Mouse (Mus musculus) liver, embryonic 11.5 days (tissue): ENCODE data around the gene Hcls1. TPM values are rescaled to one million over a fixed set of nuclear protein-coding genes. Genes with fewer than 3 reads are reported as not detected.

ENCODE experiments used
- ATAC-seq: fragments of 200-750 bp; cut with Nextera tagmentation; replicated peaks from 2 replicates; pipeline ENCODE4 v1.8.0; 2017; ENCODE audit warnings: moderate number of reproducible peaks, mild to moderate bottlenecking, moderate TSS enrichment, moderate library complexity; ENCODE audit not compliant: low FRiP score
- DNase-seq: peaks from one replicate; pipeline ENCODE4 v3.0.0-alpha.2; 2017; ENCODE audit warnings: low spot score
- H3K27ac ChIP-seq: fragments of 300-500 bp; sonication (generic); 2 replicates; pipeline ENCODE4 v1.5.1; 2014; ENCODE audit warnings: mild to moderate bottlenecking, low read depth, low read length, control low read depth
- H3K27me3 ChIP-seq: fragments of 300-500 bp; sonication (generic); replicated peaks from 2 replicates; pipeline ENCODE4 v1.6.1; 2014; ENCODE audit warnings: low read length, mixed read lengths; ENCODE audit not compliant: control insufficient read depth, insufficient read depth
- H3K36me3 ChIP-seq: fragments of 300-500 bp; sonication (generic); 2 replicates; pipeline ENCODE4 v1.6.1; 2014; ENCODE audit warnings: mild to moderate bottlenecking, low read length, moderate library complexity, mixed read lengths; ENCODE audit not compliant: control insufficient read depth, insufficient read depth
- H3K4me1 ChIP-seq: fragments of 300-500 bp; sonication (generic); replicated peaks from 2 replicates; pipeline ENCODE4 v1.6.1; 2014; ENCODE audit warnings: low read length, mixed read lengths; ENCODE audit not compliant: control insufficient read depth, insufficient read depth
- H3K4me2 ChIP-seq: fragments of 300-500 bp; sonication (generic); 2 replicates; pipeline ENCODE4 v1.6.1; 2014; ENCODE audit warnings: mild to moderate bottlenecking, control low read depth, moderate library complexity
- H3K4me3 ChIP-seq: fragments of 300-500 bp; sonication (generic); 2 replicates; pipeline ENCODE4 v1.5.1; 2014; ENCODE audit warnings: low read depth, low read length, control low read depth
- H3K9ac ChIP-seq: fragments of 300-500 bp; sonication (generic); 2 replicates; pipeline ENCODE4 v1.6.1; 2014; ENCODE audit warnings: low read depth, low read length, control low read depth
- H3K9me3 ChIP-seq: fragments of 300-500 bp; sonication (generic); 2 replicates; pipeline ENCODE4 v1.6.1; 2016; ENCODE audit warnings: low read length, inconsistent platforms, mixed read lengths; ENCODE audit not compliant: control insufficient read depth
- WGBS: fragments of 180-500 bp; shearing (Covaris S2); extraction: QIAGEN DNeasy Blood & Tissue Kit; methylation state at CpG from one replicate; pipeline ENCODE4 v1.1.7; 2014; 5-methylcytosine and 5-hydroxymethylcytosine counted together
- polyA plus RNA-seq: library from polyadenylated mRNA; unstranded; fragments of >200 nt; fragmentation: Nextera tagmentation; extraction: Ambion mirVana; gene quantifications from 2 replicates; pipeline ENCODE4 v1.2.1, GENCODE M21; 2014

Gene Hcls1
- polyA plus RNA-seq, 1 experiment from 2014 or later, result 8.3 TPM

DNA sequence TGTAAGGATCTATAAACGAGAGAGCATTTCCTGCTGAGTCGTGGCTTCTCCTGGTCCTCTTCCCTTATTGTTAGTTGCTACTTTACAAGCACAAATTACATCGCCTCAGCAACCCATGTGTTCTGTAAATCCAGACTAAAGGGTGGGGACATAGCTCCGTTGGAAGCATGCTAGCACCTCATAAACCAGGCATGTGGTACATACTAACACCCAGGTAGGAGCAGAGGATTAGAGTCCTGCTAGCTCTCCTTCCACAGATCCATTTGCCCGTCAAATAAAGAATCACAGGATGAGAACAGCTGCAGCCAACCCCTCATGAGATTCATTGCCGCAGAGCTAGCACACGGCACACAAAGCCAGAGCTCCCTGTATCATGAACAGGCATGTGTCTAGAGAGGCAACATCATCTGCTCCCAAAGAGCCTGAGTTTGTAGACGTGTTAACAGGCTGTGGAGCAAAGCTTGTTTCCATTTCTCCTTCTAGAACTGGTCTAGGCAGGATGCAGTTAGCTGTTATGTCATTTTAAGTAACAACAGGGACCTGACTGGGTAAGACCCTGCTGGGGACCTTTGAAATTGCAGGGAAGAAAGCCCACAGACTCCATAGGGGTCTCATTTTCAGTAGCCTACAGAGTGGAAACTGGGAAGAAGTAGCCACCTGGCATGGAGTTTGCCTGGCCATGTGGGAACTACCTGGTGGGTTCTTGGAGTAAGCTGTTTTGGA, 15.0 kb downstream of the Hcls1 start:
- no peaks in the 10 kb centered on the region for H3K4me1 ChIP-seq
- no peaks in the 10 kb centered on the region for H3K27me3 ChIP-seq
- H3K9me3 ChIP-seq, result no peaks in the 10 kb centered on the region
- 70% methylated on average over 8 of the region's 8 CpGs for WGBS
- no peak overlapping the region for H3K4me2 ChIP-seq
- H3K27ac ChIP-seq, result no peak overlapping the region
- DNase-seq (no peak), ATAC-seq (no peak)
- H3K36me3 ChIP-seq, result no peaks in the 10 kb centered on the region
- H3K9ac ChIP-seq, result no peak overlapping the region
- H3K4me3 ChIP-seq, result no peak overlapping the region

DNA sequence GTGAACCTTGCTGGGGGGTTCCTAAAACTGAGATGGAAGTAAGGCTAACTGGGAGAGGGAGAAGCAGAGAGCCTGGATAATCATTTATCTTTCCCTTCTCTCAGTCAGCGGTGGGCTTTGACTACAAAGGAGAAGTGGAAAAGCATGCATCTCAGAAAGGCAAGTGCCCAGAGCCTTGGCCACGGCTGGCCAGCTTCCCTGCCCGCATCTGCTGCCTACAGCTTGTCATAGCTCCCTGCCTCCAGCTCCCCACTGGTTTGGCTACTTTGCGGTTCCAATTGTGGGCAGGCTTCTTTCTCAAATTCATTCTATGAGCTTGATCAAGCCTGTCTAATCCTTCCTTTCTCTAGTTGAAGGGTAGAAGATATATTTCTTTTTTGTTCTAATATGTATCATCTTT, 16.2 kb downstream of the Hcls1 start:
- H3K4me3 ChIP-seq, result no peak overlapping the region
- no peaks in the 10 kb centered on the region for H3K36me3 ChIP-seq
- H3K27me3 ChIP-seq, result no peaks in the 10 kb centered on the region
- H3K9ac ChIP-seq, result no peak overlapping the region
- no peak overlapping the region for H3K4me2 ChIP-seq
- ATAC-seq, result no peak
- H3K27ac ChIP-seq, result no peak overlapping the region
- no peaks in the 10 kb centered on the region for H3K9me3 ChIP-seq
- WGBS, result 77% methylated on average over 4 of the region's 4 CpGs
- no peaks in the 10 kb centered on the region for H3K4me1 ChIP-seq
- no peak for DNase-seq

DNA sequence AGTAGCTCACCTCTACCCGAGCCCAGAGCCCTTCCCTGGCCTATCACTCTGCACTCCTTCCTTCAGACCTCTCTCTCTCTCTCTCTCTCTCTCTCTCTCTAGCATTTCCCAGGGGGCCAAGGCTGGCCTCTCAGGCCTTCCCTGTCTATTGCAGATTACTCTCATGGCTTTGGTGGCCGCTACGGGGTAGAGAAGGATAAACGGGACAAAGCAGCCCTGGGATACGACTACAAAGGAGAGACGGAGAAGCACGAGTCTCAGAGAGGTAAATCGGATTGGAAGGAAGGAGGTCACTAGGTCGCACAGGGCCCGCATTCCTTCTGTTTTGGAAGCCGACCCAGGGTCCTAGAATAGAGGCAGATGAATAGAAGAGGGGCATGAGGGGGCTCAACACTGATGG, 20.3 kb downstream of the Hcls1 start:
- Histone ChIP-seq H3K4me1 (no peaks in the 10 kb centered on the region), H3K36me3 (no peaks in the 10 kb centered on the region), H3K27ac (no peak overlapping the region), H3K9ac (no peak overlapping the region), H3K4me3 (no peak overlapping the region), H3K4me2 (no peak overlapping the region), H3K9me3 (no peaks in the 10 kb centered on the region), H3K27me3 (no peaks in the 10 kb centered on the region)
- DNase-seq (no peak), ATAC-seq (no peak)
- 78% methylated on average over 11 of the region's 11 CpGs for WGBS

DNA sequence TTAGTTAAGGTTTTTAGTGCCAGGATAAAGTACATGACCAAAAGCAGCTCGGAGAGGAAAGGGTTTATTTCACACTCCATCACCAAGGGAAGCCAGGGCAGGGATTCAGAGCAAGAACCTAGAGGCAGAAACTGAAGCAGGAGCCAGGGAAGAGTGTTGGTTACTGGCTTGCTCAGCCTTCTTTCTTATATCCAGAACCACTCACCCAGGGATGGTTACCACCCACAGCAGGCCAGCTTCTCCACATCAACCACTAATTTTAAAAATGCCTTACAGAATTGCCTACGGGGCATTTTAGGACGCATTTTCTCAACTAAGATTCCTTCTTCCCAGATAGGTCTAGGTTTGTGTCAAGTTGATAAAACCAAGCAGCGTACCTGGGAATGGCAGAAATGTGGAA, 28.6 kb downstream of the Hcls1 start:
- no peaks in the 10 kb centered on the region for H3K27me3 ChIP-seq
- no peaks in the 10 kb centered on the region for H3K9me3 ChIP-seq
- 79% methylated on average over 4 of the region's 4 CpGs for WGBS
- no peak overlapping the region for H3K9ac ChIP-seq
- H3K27ac ChIP-seq, result no peak overlapping the region
- no peak overlapping the region for H3K4me3 ChIP-seq
- ATAC-seq, result no peak
- no peaks in the 10 kb centered on the region for H3K36me3 ChIP-seq
- no peak for DNase-seq
- H3K4me2 ChIP-seq, result no peak overlapping the region
- H3K4me1 ChIP-seq, result no peaks in the 10 kb centered on the region

DNA sequence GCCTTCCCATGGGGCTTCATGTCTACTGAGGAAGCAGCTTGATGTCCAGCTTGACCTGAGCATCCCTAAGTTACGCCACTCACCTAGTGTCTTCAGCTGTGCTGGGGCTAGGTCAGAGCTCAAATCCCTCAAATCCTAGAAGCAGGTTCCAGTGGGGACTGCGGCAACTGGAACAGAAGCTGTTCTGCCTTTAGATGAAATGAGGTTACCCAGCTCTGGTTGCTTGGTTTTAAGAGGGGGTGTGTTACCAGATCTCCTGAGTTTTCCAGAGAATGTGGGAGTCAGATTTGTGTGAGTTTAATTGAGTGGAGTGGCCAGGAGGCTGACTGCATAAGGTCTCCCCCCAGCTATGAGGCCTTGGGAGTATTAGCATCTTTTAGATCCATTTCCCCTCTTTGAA, 44.3 kb downstream of the Hcls1 start:
- Histone ChIP-seq H3K9me3 (no peaks in the 10 kb centered on the region), H3K27ac (no peak overlapping the region), H3K9ac (no peak overlapping the region), H3K4me2 (no peak overlapping the region), H3K36me3 (no peaks in the 10 kb centered on the region), H3K4me1 (no peaks in the 10 kb centered on the region), H3K4me3 (no peak overlapping the region), H3K27me3 (no peaks in the 10 kb centered on the region)
- WGBS, result 87% methylated on average over 2 of the region's 2 CpGs
- DNase-seq, result no peak
- no peak for ATAC-seq

DNA sequence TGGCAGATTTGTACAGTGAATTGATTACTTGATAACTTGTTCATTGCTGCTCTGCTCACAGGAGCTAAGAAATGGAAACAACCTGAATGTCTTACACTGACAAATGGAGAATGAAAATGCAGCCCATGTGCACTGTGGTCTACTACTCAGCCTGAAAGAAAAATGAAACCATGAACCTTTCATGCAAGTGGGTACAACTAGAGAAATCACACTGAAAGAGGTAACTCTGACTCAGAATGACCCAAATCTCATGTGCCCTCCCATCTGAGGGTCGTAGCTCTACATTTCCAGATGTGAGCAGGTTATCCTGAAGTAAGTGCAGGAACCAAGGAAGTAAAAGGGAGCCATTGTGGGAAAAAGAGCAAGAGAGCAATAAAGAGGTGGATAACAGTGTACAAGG, 49.0 kb downstream of the Hcls1 start:
- H3K27me3 ChIP-seq, result no peaks in the 10 kb centered on the region
- H3K9me3 ChIP-seq, result no peaks in the 10 kb centered on the region
- H3K27ac ChIP-seq, result no peak overlapping the region
- H3K4me2 ChIP-seq, result no peak overlapping the region
- DNase-seq (no peak), ATAC-seq (no peak)
- WGBS, result 74% methylated on average over 1 of the region's 1 CpGs
- no peak overlapping the region for H3K9ac ChIP-seq
- H3K4me3 ChIP-seq, result no peak overlapping the region
- H3K36me3 ChIP-seq, result no peaks in the 10 kb centered on the region
- H3K4me1 ChIP-seq, result no peaks in the 10 kb centered on the region

DNA sequence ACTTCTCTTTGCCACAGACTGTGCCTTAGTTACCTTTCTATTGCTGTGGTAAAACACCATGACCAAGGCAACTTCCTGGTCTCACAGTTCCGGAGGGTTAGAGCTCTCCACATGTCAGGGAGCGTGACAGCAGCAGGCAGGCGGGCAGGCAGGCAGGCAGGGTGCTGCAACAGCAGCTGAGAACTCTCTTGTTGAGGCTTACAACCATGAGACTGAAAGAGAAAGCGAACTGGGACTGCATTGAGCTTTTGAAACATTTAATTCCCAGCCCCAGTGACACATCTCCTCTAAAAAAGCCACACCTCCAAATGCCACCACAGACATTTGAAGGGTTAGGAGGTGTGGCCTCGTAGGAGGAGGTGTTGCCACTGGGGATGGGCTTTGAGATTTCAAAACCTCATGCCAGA, 50.9 kb downstream of the Hcls1 start:
- 0 out of 2 replicates have a peak overlapping the region, but pooled peaks have one; percentile 15 for H3K4me3 ChIP-seq
- H3K27me3 ChIP-seq, result no peaks in the 10 kb centered on the region
- ATAC-seq, result peak; percentile 58; the same call in 1 of the 2 replicates
- no peak overlapping the region for H3K27ac ChIP-seq
- H3K4me2 ChIP-seq, result peak overlapping the region; percentile 45; the same call in 1 of the 2 replicates
- H3K4me1 ChIP-seq, result no peaks in the 10 kb centered on the region
- no peak for DNase-seq
- no peaks in the 10 kb centered on the region for H3K9me3 ChIP-seq
- H3K9ac ChIP-seq, result no peak overlapping the region
- WGBS, result 45% methylated on average over 5 of the region's 5 CpGs
- no peaks in the 10 kb centered on the region for H3K36me3 ChIP-seq

DNA sequence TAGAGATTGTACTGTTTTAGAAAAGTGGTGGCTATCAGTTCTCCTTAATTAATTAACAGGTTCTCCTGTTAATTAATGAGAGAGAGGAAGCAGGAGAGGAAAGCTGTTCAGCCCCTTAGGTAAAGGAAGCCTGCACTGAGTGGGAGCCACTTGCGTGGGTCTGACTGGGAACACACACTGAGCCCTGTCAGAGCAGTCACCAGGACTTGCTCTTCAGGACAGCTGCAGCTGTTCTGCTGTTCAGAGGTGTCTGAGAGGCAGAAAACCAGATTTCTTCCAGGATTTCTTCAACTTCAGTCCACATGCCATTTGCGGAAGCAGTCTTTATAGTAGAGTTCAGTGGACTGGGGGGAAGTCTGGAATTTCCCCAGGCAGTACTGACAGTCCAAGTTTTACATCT, 52.6 kb downstream of the Hcls1 start:
- ATAC-seq (no peak), DNase-seq (no peak)
- Histone ChIP-seq H3K9ac (no peak overlapping the region), H3K27ac (no peak overlapping the region), H3K27me3 (no peaks in the 10 kb centered on the region), H3K4me1 (no peaks in the 10 kb centered on the region), H3K9me3 (no peaks in the 10 kb centered on the region), H3K36me3 (no peaks in the 10 kb centered on the region), H3K4me2 (no peak overlapping the region), H3K4me3 (no peak overlapping the region)
- 80% methylated on average over 2 of the region's 2 CpGs for WGBS

DNA sequence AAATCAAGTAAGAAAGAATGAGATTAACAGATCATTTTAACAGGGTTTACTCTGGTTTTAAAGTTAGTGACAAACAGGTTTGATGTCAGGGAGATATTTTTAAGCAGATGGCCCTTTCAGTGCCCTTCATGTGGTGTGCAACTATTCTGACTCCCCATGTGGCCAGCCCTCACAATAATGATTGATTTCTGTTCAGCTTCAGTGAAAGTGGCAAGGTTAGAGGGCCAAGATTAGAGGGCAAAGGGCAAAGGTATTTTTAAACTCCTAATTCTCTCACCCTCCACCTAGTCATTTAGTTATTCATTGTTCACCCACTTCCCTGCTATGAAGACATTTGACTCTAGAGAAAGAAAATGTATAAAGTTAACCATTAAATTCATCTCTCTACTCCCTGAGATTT, 53.3 kb downstream of the Hcls1 start:
- DNase-seq, result no peak
- Histone ChIP-seq H3K27ac (no peak overlapping the region), H3K4me1 (no peaks in the 10 kb centered on the region), H3K9ac (no peak overlapping the region), H3K36me3 (no peaks in the 10 kb centered on the region), H3K4me2 (no peak overlapping the region), H3K4me3 (no peak overlapping the region), H3K27me3 (no peaks in the 10 kb centered on the region), H3K9me3 (no peaks in the 10 kb centered on the region)
- no peak for ATAC-seq
